Mouse (Mus musculus): Measurements from ENCODE around the gene Ugcg. TPM values are rescaled to one million over a fixed set of nuclear protein-coding genes. Genes with fewer than 3 reads are reported as not detected.
"Not testable (repeated sequence)": the region's sequence is repeated elsewhere in the genome, so short reads cannot be mapped to it uniquely, and the experiment has no call there.

Ugcg gene
- polyA plus RNA-seq, 1 experiment: 10.9 TPM

DNA sequence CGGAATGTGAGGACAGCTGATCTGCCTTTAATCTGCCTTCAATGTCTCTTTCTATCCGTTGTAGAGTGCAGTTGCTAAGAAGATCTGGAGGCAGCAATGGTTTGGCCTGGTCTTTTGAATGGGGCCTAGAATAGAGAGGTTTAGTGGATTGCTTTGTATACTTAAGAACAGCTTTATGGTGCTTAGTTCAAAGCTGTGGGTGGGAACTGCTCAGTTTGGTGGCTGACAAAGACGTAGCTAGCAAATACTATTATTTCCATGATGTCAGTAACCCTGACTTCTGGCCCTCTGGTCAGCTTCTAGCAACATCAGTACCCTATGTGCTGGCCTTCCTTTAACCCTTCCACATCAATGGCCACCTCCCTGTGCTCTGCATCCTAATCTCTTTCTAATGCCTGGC, 68.8 kb downstream of the Ugcg start:
- no peak for DNase-seq (ENCODE audit: low read depth)

DNA sequence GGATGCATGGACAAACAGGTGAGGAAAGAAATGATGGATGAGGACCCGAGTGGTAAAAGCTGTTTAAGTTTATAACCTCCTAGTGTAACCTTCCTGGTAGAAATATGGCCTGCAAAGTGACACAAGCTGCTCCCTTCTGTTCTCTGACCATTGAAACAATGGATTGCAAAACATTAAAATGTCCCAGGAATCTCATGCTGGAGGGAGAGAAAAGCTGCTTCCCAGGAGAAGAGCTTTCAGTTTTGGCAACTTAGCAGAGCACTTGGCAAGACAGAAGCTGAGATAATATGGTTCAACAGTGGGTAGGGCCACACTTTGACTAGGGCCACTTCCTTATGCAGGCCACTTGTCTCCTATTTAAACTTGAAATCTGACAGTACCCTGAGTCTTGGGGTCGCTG, 69.7 kb downstream of the Ugcg start:
- no peak for DNase-seq (ENCODE audit: low read depth)

DNA sequence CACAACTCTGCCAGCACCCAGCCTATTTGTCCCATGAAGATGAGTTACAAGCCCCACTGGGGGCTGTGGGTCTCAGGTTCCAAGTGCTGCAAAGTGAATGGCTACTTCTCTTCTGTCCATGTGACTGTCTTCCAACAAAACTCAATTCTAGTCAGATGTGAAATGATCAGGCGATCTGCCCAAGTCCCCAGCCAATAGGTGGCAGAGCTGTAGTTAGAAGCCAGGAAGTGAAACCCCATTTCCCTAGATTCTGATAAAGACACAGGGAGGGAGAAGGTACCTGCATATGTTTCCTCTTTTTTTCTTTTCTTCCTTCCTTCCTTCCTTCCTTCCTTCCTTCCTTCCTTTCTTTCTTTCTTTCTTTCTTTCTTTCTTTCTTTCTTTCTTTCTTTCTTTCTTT, 70.7 kb downstream of the Ugcg start:
- DNase-seq (ENCODE audit: low read depth): no peak

DNA sequence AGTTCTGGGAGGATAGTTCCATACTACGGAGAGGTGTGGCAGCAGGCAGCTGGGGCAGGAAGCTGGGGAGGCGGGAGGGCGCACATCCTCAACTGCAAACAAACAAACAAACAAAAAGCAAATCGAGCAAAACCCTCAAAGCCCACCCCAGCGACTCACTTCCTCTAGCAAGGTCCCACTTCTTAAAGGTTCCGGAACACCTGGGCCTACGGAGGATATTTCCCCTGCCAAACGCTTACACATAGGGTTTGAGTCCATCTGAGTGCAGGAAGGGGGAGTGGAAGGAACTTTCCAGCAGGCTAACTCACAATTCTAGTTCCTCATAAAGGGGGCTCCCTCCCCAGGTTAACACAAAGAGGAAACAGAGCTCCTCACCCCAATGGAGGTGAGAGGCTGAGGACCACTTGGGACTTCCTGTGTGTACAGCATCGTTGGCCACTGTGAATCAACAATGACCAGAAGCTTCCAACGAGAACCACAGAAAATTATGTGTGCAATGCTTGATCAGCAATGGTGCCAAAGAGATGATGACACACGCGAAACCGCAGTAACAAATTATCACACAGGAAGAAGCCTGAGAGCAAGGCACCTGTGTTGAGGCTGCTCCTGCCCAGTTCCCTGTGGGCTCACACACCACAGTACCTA, 71.9 kb downstream of the Ugcg start:
- no peak for DNase-seq (ENCODE audit: low read depth)

DNA sequence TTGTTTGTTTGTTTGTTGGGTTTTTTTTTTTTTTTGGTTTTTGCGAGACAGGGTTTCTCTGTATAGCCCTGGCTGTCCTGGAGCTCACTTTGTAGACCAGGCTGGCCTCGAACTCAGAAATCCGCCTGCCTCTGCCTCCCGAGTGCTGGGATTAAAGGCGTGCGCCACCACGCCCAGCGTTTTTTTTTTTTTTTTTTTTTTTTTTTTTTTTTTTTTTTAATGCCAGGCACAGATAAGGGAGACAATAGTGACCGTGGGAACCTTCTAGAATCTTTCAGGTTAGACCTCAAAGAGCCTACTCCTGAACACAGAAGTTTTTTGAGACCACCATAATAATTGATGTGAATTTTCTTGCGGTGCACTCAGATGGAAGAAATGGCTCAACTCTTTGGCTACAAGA, 72.5 kb downstream of the Ugcg start:
- not testable (repeated sequence) for DNase-seq (ENCODE audit: low read depth)

DNA sequence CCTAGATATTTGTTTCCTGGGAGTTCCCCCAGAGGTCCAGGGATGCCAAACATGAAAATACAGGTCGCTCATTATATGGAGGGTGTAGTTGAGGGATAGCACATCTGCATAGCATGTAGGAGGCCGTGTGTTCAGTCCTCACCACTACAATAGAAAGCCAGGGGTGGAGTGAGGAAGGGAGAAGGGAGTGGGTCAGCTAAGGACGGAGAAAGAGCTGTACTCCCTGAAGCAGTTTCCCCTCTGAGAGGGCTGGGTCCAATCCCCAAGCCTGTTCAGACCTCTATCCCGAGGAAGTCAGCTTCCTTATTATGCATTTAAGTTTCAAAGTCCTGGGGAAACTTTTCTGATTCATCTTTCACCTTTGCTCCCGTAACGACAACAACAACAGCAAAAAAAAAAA, 73.1 kb downstream of the Ugcg start:
- no peak for DNase-seq (ENCODE audit: low read depth)

DNA sequence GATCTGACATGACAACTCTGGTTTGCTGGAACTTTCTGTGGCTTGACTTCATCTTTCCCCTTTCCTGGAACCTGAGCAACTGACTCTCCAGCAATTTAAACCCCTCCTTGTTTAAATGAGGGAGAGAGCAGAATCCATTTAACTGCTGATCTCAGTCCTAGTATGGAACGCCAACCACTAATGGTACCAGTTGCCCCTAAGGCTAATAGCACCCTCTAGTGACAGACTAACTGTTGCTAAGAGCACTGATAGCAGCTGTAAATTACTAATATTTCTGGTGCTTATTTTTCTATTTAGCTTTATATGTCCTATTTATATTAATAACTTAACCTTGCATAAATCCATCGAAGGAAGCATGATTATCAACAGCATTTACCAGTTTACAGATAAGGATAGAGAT, 74.4 kb downstream of the Ugcg start:
- no peak for DNase-seq (ENCODE audit: low read depth)

DNA sequence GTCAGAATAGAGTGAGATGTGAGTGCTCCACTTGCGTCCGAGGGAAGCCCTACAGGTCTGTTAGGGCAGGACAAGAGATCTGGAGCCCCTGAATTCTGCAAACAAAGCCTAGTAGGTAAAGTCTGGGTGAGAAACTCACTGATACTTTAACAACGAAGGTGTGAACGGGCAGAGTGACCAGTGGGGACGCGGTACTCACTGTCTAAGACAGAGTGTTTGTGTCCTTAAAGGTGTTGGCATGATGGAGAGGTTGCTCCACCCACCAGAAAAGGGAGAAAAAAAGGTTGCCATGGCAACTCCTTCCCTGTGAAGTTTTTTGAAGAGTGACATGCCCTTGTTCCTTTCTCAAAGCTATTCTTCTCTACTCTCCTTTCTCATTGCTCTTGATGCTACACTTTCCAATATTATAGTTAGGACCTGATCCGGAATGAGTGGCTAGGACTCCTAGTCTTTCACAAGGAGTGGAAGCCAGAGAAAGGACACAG, 75.6 kb downstream of the Ugcg start:
- DNase-seq (ENCODE audit: low read depth): no peak

DNA sequence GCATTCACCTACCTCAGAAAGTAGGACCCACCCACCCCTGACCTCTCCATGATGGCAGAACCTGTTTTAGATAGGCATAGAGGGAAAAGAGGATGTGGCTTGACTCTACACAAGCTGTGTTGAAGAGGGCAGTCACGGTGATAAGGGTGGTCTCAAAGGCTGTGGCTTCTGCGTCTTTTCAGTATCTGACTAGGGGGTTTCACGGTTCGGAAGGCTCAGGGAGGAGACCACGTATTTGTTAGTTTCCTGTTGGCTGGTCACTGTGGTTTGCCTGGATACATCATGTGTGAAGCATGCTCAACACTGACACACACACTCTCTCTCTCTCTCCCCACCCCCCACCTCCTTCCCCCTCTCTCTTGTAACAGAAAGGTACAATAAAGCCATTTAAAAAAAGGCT, 76.1 kb downstream of the Ugcg start:
- no peak for DNase-seq (ENCODE audit: low read depth)

DNA sequence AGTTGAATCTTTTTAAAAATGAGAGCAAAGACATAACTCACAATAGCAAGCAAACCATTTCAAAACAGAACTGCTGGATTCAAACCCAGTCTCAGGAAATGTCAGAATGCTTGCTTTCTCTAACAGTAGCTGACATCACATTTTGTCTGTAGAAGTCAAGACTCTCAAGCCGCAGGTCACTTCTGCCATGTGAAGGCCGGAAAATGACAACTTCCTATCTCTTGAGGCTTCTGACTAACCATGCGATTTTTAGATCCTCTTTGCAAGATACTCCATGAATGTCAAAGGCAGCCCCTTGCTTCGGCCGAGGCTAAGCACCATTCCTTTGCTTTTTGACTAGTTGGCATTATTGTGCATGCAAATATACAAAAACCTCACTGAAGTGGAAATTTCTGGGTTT, 76.6 kb downstream of the Ugcg start:
- no peak for DNase-seq (ENCODE audit: low read depth)

Other genes with a start within 250 kb of the Ugcg start
- gene Zkscan16, start 245.6 kb upstream of the Ugcg start, polyA plus RNA-seq (2012; rRNA removed): 0.53 and 0.66 TPM in 2 replicates
- 6.7 and 6.8 TPM in 2 replicates for gene Ptgr1, start 202.1 kb upstream of the Ugcg start, polyA plus RNA-seq (2012; rRNA removed)
- 3.7 and 4.7 TPM in 2 replicates for gene Dnajc25, start 194.2 kb upstream of the Ugcg start, polyA plus RNA-seq (2012; rRNA removed)
- gene Gm20503, start 186.0 kb upstream of the Ugcg start, polyA plus RNA-seq (2012; rRNA removed): not detected in 2 replicates
- 17.1 and 21.6 TPM in 2 replicates for gene Gng10, start 154.2 kb upstream of the Ugcg start, polyA plus RNA-seq (2012; rRNA removed)
- 0.03 TPM in 1 of 2 replicates, not detected in the other for gene AI481877, start 50.3 kb upstream of the Ugcg start, polyA plus RNA-seq (2012; rRNA removed)
- 22.4 and 23.3 TPM in 2 replicates for gene Susd1, start 249.4 kb downstream of the Ugcg start, polyA plus RNA-seq (2012; rRNA removed)

Measured in gonadal fat pad, adult 2 months (tissue).